Comparison of ENCODE assay signal across 19 mouse cellular contexts in the genomic region with DNA sequence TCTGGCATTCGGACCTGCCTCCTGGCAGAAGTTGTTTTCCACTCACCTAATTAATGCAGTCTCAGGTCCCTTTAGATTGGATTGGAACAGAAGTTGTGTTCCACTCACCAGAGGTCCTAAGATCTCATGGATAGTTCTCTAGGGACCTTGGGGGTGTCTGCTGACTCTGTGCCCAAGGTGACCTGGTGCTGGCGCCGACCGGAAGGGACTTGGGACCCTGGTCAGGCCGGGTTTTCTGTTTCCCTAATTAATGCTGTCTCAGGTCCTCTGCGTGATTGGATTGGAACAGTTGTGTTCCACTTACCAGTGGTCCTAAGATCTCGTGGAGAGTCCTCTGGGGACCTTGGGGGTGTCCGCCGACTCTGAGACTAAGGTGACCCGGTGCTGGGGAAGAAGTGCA. TPM values are rescaled to one million over a fixed set of nuclear protein-coding genes. Genes with fewer than 3 reads are reported as not detected.
DNase-seq lines count a peak whose midpoint lies in the region; ATAC-seq lines count a peak whose summit lies in the region.
"Not testable (repeated sequence)": the region's sequence is repeated elsewhere in the genome, so short reads cannot be mapped to it uniquely, and the experiment has no call there.
"Had no signal": no experiment of that assay in that cellular context is flagged by ENCODE, and none has a peak within 500 bp of the region (broad histone marks: within the 10 kb centered on the region; RNA-seq: fewer than 3 reads in every experiment).

No protein-coding gene starts in this region.

- H3K9me3 ChIP-seq in midbrain, embryonic 11.5 days (ENCODE audit: control insufficient read depth, low read length) = not testable (repeated sequence)

- 89% methylated on average over 10 of the region's 10 CpGs for WGBS in midbrain, embryonic 11.5 days

- not testable (repeated sequence) for H3K4me3 ChIP-seq in midbrain, embryonic 11.5 days (ENCODE audit: low read depth, low read length)

- not testable (repeated sequence) for H3K9ac ChIP-seq in midbrain, embryonic 11.5 days (ENCODE audit: low read length)

- not testable (repeated sequence) for H3K4me2 ChIP-seq in midbrain, embryonic 11.5 days

- DNase-seq in cerebellum, adult 9-10 months = peak; percentile 7
- DNase-seq in heart, adult 11 months = peak; percentile 75
- DNase-seq in kidney, adult 18-20 months = peak; percentile 42
- peak; percentile 46 to 83 for DNase-seq in kidney, adult 8-10 months
- DNase-seq in kidney, postnatal 10 days = peak; percentile 26
- DNase-seq in kidney, postnatal 25 days = peak; percentile 33 to 83
- DNase-seq in midbrain, embryonic 11.5 days (ENCODE audit: low spot score, missing footprints) = peak; percentile 19

- H3K27me3 ChIP-seq in midbrain, embryonic 11.5 days (ENCODE audit: control insufficient read depth, insufficient read depth, low read length) = not testable (repeated sequence)

- H3K4me1 ChIP-seq in midbrain, embryonic 11.5 days (ENCODE audit: control insufficient read depth, insufficient read depth, low read length) = not testable (repeated sequence)

- not testable (repeated sequence) for H3K36me3 ChIP-seq in midbrain, embryonic 11.5 days (ENCODE audit: control insufficient read depth, insufficient read depth, low read length)

- ATAC-seq in midbrain, embryonic 11.5 days (ENCODE audit: low FRiP score) = not testable (repeated sequence)

- H3K27ac ChIP-seq in midbrain, embryonic 11.5 days (ENCODE audit: low read depth, low read length) = not testable (repeated sequence)

RNA-seq across cellular contexts. Expression of a gene that starts 6.1 kb away (rescaled TPM):
- not detected in 2 replicates for polyA plus RNA-seq in midbrain, embryonic 11.5 days (2014; fragmentation: Nextera tagmentation; extraction: Ambion mirVana)
- polyA plus RNA-seq: activated CD4-positive, CD25-positive, alpha-beta regulatory T cell, adult 4 months; CD4-positive, CD25-positive, alpha-beta regulatory T cell, adult 4 months; cerebellum, adult 2 months; embryonic facial prominence, embryonic 10.5 days; embryonic facial prominence, embryonic 12.5 days; embryonic facial prominence, embryonic 14.5 days; forebrain, embryonic 11.5 days; forebrain, embryonic 13.5 days; forebrain, embryonic 15.5 days; G1E; Patski had no signal

RNA-seq across cellular contexts. Expression of a gene that starts 15.4 kb away (rescaled TPM):
- not detected in 2 replicates for polyA plus RNA-seq in midbrain, embryonic 11.5 days (2014; fragmentation: Nextera tagmentation; extraction: Ambion mirVana)
- polyA plus RNA-seq: activated CD4-positive, CD25-positive, alpha-beta regulatory T cell, adult 4 months; CD4-positive, CD25-positive, alpha-beta regulatory T cell, adult 4 months; cerebellum, adult 2 months; cortical plate, adult 2 months; embryonic facial prominence, embryonic 10.5 days; embryonic facial prominence, embryonic 12.5 days; forebrain, embryonic 11.5 days; forebrain, embryonic 13.5 days; forebrain, embryonic 15.5 days; G1E; Patski had no signal

RNA-seq across cellular contexts. Expression of a gene that starts 15.6 kb away (rescaled TPM):
- not detected in 2 replicates for polyA plus RNA-seq in midbrain, embryonic 11.5 days (2014; fragmentation: Nextera tagmentation; extraction: Ambion mirVana)
- polyA plus RNA-seq: activated CD4-positive, CD25-positive, alpha-beta regulatory T cell, adult 4 months; CD4-positive, CD25-positive, alpha-beta regulatory T cell, adult 4 months; embryonic facial prominence, embryonic 10.5 days; embryonic facial prominence, embryonic 14.5 days; forebrain, embryonic 11.5 days; forebrain, embryonic 13.5 days; forebrain, embryonic 15.5 days; G1E; Patski had no signal

RNA-seq across cellular contexts. Expression of a gene that starts 23.5 kb away (rescaled TPM):
- not detected in 2 replicates for polyA plus RNA-seq in midbrain, embryonic 11.5 days (2014; fragmentation: Nextera tagmentation; extraction: Ambion mirVana)
- polyA plus RNA-seq: activated CD4-positive, CD25-positive, alpha-beta regulatory T cell, adult 4 months; CD4-positive, CD25-positive, alpha-beta regulatory T cell, adult 4 months; cerebellum, adult 2 months; cortical plate, adult 2 months; embryonic facial prominence, embryonic 10.5 days; embryonic facial prominence, embryonic 12.5 days; forebrain, embryonic 11.5 days; forebrain, embryonic 13.5 days; forebrain, embryonic 15.5 days; G1E had no signal

RNA-seq across cellular contexts. Expression of a gene that starts 32.3 kb away (rescaled TPM):
- polyA plus RNA-seq in midbrain, embryonic 11.5 days (2014; fragmentation: Nextera tagmentation; extraction: Ambion mirVana) = not detected in 2 replicates
- polyA plus RNA-seq: activated CD4-positive, CD25-positive, alpha-beta regulatory T cell, adult 4 months; CD4-positive, CD25-positive, alpha-beta regulatory T cell, adult 4 months; cerebellum, adult 2 months; cortical plate, adult 2 months; embryonic facial prominence, embryonic 10.5 days; embryonic facial prominence, embryonic 12.5 days; embryonic facial prominence, embryonic 14.5 days; forebrain, embryonic 11.5 days; forebrain, embryonic 13.5 days; forebrain, embryonic 15.5 days; G1E; Patski had no signal

Comparison
In these comparisons a context has a peak if more than half of its experiments do, and no peak if none do; other contexts are left out.
1. DNase-seq: peak in every context shown above with its lines; median percentile 75 in heart, adult 11 months; 64 in kidney, adult 8-10 months; 58 in kidney, postnatal 25 days; 42 in kidney, adult 18-20 months; 26 in kidney, postnatal 10 days; 19 in midbrain, embryonic 11.5 days; 7 in cerebellum, adult 9-10 months.